Mouse (Mus musculus) lung, adult 2 months (tissue): ENCODE data around the gene Iqcf5.

Experiments
- CTCF ChIP-seq: fragments of 200-500 bp; IDR thresholded peaks from 2 replicates; pipeline ENCODE4 v1.5.1; 2011; ENCODE audit warnings: mild to moderate bottlenecking, low read length, control low read depth; ENCODE audit not compliant: insufficient read depth
- POLR2A ChIP-seq: fragments of 200-500 bp; IDR thresholded peaks from 2 replicates; pipeline ENCODE4 v1.6.1; 2011; ENCODE audit warnings: low read depth, mild to moderate bottlenecking, control low read depth, low read length, borderline replicate concordance; ENCODE audit errors: extremely low read depth

GRCm38 (mm10) chr9:106467746-106468145 lies 46.6 kb upstream of the Iqcf5 start:
- no peak for TF ChIP-seq CTCF
- TF ChIP-seq POLR2A = no peak
